Mouse (Mus musculus): ENCODE data around the gene Apom.
"Not testable (repeated sequence)": the region's sequence is repeated elsewhere in the genome, so short reads cannot be mapped to it uniquely, and the experiment has no call there.

Apom gene

DNA sequence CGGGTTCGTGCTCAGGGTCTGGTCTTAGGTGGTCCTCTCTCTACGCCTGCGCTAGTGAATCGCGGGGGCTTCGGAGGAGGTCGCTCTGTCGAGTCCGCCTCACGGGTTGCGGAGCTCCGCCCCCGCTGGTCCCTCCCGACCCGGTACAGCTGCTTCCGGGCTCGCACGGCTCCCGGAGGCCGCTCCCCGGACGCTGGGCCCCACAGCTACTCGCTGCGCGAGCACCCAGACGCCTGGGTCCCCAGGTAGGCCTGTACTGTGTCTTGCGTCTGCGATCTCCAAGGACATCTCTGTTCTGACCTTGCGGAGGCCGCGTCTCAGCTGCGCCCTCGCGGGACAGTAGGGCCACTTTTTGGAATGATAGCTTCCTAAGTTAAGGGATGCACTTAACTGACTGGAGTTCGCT is 5.6 kb downstream of the Apom start, which contains the start of gene D17H6S53E:
Gene D17H6S53E, plus strand, starts transcription at position 168 of the 406 bp plus-strand sequence.
- peak; percentile 74 to 88 for DNase-seq

DNA sequence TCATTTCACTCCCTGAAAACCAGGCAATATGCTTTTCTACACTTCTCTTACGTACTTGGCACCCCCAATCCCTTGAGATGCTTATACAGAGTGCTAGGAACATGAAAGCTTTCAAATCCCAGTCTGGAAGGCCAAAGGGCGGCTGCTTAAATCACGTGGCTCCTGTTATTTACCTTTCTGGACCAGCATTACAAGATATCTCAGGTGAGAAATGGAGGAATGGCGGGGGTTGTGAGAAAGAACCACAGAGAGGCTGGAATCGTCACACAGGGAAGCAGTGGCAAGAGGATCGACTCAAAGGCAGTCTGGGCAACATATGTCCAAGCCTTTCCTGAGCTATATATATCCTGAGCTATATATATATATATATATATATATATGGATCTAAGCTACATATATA is 6.3 kb downstream of the Apom start:
- DNase-seq = peak in 1 of 2 experiments; percentile 17

DNA sequence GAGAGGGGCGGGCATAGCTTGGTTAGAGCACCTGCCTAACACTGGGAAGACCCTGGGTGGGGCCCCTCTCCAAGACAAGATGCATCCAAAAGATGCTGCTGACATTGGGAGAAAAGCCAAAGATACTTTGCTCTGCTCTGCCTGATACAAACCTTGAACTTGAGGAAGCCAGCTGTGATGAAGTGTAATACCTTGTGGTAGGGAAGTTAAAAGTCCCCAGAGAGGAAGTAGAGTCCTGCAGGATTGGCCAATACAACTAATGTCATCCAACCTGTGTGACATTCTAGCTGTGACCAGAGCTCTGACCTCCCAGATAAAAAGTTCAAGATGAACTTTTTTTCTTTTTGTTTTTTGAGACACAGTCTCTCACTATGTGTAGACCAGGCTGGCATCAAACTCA is 6.8 kb downstream of the Apom start:
- no peak for DNase-seq

DNA sequence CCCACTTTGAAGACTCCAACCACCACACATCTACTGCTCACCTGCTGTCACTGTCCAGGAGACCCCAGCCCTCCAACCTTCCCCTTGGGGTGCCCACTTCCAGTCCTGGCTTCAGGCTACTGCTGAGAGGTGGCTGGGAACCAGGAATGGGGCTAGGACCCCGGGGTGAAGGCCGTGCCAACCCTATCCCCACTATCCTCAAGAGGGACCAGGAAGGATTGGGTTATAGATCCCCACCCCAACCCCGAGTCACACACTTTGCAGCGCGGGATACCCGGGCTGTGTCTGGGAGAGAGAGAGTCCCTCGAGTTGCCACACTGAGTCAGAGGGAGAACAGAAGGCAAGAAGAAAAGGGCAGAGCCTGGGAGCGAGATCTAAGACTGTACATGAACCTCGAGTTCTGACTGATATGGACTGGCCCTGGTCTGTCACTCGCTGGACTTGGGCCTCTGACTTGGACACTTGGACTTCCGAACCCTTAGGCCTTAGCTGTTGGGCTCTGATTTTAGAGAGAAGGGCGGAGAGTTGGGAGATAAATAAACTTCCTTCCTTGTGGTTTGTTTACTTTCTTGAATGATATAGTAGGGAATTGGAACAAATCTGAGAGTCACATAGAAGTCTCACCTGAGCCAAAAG is 7.5 kb downstream of the Apom start:
- DNase-seq = peak; percentile 48 to 56

DNA sequence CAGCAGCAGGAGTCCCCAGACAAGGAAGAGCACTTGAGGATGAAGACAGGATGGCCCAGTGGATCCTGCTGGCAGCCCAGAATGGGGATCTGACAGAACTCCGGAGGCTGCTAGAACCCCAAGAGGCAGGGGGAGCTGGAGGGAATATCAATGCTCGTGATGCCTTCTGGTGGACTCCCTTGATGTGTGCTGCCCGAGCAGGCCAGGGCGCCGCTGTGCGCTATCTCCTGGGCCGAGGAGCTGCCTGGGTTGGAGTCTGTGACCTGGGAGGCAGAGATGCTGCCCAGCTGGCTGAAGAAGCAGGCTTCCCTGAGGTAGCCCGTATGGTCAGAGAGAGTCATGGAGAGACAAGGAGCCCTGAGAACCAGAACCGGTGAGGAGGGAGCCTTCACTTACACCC is 8.6 kb downstream of the Apom start:
- DNase-seq = not testable (repeated sequence)

DNA sequence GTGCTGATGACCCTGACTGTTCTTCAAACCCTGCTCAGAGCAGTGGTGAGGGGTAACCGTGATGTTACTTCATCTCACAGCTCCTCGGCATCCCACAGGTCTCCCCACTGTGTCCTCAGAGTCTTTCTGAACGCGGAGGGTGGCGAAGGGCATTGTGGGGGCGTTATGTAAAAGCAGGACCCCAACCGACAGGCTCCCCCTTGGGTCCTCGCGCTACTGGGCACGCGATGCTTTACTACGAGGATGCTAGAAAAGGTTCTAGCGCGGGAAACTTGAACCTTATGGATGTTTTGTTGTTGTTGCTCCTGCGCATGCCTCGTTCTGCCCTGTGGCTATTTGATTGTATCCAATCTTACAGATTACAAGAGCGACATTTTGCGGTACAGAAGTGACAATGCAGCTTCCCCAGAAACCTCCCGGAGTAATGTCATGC is 10.0 kb downstream of the Apom start, which contains the start of gene Csnk2b:
Gene Csnk2b, minus strand, starts transcription at position 183 of the 433 bp plus-strand sequence.
- DNase-seq = peak; percentile 66

DNA sequence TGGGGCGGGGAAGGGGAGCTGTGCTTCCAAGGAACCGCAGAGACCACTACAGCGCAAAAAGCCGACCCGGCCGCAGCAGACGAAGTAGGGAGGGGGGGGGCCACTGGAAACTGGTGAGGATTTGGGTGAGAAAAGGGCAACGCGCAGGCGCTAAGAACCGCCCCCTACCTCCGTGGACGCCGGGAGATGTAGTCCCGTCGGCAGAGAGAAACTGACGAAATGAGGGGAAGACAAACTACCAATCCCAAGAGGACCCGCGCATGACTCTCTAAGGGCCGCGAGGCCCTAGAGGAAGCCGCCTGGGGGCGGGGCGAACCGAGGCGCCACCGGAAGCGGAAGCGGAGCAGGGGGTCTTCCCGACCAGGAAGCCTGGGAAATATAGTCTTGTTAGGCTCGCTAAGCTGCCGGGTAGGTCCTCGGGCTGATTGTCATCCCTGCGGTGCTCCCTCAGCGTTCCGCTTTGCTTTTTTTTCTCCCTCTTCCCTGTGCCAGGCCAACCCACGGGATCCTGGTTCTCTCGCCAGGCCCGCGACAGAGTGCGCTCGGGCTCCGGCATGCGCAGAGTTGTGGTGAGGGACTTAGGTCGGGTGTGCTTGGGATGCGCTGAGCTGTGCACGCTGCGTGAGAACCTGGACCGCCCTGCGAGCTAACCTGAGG is 10.6 kb downstream of the Apom start, which contains the start of gene Gpank1:
Gene Gpank1, plus strand, starts transcription at position 313 of the 657 bp plus-strand sequence.
- peak; percentile 98 to 99 for DNase-seq

DNA sequence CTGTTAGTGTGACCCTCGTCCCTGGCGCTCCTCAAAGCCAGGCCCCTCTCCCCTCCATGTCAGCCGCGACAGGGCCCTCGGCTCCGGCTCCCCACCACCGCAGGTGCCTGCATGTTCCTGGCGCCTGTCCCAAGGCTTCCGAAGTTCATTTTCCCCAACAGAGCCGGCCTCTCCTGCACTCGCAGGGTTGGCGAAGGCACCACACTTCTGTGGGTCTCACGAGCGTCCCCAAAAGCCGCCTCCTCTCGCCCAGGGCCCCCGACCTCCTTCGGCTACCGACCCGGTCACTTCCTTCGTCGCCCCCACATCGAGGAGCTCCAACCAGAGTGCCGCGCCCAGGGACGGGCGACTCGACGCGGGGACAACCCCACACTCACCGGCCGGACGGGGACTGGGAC is 11.1 kb downstream of the Apom start:
- peak; percentile 44 to 78 for DNase-seq

DNA sequence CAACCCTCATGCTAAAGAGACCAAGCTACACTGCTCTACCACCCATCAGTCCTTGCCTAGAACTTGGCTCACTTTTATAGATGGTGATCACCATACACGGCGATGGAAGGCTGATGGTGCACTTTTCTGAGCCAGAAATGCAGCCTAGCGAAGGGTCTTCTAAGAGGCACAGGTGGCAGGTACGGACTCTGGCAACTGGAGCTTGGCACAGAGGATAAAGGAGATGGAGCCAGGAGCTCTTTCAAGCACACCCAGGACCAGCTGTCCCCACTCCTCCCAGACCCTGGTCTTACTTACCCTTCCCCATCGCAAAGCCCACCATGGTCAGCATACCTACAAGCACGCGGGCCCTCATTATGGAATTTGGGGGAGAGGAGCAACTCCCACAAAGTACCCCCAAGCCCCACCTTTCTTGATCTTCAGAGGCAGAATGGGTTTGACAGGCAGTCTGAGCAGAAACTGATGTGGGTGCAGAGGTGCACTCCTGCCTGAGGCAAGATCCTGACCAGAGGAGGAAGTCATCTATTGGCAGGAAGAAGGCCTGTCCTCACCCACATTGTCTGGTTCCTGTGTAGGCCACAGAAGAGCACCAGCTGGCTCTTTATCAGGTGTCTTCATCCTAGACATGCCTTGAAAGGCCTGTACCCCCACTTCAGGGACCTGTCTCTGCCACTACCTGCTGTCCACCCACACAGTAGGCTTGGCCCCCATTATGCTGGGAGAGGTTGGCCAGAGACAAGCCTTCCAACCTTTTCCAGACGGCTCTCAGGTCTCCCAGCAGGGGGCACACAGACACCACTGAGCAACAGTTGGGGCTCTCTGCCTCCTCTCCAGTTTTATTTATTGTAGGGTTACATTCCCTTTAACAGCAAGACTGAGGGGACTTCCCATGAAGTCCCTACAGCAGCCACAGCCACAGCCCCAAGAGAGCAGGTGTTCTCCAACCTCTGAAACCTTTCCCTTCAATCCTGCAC is 16.5 kb downstream of the Apom start, which contains the start of gene Ly6g5b:
Gene Ly6g5b, minus strand, starts transcription at position 383 of the 974 bp plus-strand sequence.
- DNase-seq = peak in 1 of 2 experiments; percentile 70

DNA sequence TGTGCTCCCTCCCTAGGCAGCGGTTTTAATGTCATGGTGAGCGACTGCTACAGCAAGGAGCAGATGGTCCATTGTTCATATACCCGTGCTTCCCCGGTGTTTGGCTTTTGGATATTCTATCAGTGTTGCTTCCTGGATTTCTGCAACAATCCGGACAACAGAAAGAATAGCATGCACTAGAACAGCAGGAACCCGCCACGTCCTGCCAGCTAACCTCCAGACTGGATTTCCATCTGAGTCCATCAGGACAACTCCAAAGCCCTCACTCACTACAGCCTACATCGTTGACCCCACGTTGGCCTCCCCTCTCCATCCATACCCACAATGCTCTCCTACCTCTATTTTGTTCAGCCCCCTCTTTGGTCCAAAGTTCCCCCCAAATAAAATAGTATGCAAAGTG is 20.1 kb downstream of the Apom start:
- DNase-seq = no peak

DNA sequence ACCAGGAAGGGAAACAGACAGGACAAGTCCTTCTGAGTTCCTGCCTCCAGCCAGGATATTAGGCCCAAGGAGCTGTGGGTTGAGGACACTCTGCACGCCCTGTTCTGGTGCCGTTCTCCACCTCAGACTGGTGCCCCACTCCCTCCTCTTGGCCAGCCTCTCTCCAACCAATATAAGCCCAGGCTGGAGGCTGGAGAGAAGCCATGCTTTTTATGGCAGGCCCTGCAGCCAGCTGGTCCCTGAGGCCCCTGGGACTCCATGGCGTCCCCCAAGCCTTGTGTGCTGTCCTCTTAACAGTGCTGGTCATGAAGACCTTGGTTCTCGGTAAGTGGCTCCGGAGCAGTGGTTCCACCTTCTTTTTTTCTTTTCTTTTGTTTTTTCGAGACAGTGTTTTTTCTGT is 23.8 kb downstream of the Apom start, which contains the start of gene Ly6g5c:
Gene Ly6g5c, plus strand, starts transcription at position 183 of the 400 bp plus-strand sequence.
- DNase-seq = no peak

DNA sequence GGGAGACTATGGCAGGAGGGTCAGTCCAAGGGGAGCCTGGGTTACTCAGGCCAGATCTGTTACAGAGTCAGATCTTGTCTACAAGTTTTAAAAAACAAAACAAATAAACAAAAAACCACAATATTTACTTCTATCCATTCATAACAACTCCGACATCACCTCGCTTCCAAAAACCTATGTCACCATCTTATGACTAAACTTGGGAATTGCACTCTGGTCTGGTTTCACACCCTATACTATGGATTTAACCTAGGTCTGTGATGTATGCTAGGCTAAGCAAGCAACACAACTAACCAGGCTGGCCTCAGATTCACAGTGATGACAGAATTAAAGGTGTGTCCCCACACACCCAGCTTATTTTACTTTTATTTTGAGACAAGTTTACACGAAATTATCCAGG is 25.3 kb downstream of the Apom start:
- no peak for DNase-seq

DNA sequence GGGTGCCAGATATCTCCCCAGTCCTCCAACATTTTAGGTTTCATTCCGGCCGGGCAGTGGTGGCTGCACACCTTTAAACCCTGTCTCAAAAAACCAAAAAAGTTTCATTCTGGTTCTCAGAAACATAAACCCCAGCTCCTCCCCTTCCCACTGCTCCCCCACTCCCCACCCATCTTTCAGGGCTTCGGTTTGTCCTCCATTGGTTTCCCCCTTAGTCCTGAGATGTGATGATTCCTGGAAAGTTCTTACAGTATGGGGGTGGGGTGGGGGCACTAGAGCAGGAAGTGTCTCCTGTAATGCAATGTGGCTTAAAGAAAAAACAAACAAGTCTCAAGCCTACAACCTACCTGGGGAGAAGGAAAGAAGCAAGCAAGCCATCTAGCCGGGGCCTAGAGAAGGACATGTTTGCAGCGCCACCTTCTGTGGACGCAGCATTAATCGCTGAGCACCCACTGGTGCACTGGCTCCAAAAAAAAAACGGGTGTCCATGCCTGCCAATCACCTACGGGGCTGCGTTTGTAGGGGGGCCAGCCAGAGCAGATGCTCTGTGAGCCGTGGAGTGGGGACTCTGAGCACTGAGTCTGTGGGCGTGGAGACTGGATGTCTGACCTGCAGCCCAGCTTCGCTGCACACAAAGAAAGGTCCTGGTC is 26.0 kb downstream of the Apom start:
- peak; percentile 55 to 76 for DNase-seq

DNA sequence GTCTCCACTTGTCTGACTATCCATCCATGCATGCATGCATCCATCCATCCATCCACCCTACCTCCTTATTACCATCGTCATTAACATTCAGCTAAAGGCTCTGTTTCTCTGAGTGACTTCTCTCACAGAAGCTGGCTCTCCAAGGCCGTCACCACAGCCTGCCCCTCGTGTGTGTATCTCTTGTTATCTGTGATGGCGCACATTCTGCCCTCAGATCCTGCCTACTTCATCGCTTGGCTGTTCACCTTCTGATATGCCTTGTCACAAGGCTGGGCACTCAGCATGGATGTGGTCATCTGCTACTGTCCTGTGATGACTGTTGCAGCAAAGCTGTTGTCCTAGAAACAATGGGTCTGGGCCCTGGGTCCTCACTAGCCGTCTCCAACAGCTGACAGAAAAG is 27.1 kb downstream of the Apom start:
- DNase-seq = no peak

DNA sequence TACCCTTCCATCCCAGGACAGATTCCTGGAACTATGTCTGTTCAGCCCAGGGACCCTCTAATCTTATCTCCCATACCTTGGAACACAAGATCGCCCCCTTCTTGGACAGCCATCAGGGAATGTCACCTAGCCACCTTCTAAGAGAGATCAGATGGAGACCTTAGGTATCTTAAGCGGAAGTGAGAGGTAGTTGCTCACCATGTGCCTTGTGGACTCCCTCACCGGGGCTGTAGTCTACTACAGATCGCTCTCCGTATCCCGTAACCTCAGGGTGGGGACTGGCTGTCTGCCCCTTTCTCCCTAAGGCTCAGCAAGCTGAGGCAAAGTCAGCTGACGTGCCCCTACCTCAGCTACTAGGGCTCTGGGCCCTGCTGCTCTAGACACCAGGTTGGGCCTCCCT is 27.8 kb downstream of the Apom start:
- no peak for DNase-seq

DNA sequence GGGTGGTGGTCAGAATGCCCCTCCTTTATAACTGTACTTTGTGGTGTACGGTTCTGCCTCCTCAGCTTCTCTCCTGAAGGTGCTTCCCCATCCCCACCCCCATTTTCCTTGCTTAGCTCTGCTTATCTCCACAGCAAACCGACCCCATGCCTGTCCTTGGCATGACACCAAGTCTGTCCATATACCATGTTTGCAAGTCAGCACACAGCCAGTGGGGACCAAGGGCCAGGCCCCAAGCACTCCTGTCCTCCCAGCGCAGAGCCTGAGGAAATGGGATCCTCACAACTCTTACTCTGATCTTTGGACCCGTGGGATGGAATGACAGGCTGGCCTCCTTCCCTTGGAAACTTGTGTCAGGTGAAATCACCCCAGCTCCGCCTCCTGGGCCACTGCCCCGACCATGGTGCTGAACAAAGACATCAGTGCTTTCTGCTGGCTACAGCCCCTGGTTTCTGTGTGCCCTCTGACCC is 28.6 kb downstream of the Apom start:
- peak; percentile 84 to 89 for DNase-seq

DNA sequence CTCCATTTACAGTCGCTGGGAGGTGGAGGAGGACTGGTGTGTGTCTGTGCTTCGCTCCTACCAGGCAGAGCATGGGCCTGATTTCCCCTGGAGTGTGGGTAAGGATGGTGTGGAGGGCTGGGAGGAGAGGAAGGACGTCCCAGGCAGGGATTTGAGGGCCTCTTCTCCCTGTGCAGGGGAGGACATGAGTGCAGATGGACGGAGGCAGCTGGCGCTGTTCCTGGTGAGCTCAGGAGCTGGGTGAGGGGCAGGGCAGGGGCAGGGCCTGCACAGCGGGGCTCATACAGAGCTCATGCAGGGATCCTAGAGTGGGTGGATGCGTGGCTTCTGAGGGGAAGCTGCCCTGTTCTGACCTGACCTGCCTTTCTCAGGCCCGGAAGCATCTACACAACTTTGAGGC is 29.6 kb downstream of the Apom start:
- no peak for DNase-seq

DNA sequence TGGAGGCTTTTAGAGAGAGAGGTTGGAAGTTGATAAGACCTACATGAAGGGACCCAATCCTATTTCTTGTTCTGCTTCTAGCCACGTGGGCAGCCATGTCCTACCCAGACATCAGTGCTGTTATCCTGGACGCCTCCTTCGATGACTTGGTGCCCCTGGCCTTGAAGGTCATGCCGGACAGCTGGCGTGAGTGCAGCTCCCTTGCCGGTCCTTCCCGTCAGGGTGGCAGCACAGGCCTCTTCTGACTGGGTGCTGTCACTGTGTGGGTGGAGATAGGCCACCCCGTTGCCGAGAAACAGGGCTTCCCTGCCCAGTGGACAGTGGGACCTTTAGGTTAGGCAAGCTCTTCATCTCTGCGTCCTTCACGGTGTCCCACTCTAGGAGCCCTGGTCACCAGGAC is 30.7 kb downstream of the Apom start:
- no peak for DNase-seq

DNA sequence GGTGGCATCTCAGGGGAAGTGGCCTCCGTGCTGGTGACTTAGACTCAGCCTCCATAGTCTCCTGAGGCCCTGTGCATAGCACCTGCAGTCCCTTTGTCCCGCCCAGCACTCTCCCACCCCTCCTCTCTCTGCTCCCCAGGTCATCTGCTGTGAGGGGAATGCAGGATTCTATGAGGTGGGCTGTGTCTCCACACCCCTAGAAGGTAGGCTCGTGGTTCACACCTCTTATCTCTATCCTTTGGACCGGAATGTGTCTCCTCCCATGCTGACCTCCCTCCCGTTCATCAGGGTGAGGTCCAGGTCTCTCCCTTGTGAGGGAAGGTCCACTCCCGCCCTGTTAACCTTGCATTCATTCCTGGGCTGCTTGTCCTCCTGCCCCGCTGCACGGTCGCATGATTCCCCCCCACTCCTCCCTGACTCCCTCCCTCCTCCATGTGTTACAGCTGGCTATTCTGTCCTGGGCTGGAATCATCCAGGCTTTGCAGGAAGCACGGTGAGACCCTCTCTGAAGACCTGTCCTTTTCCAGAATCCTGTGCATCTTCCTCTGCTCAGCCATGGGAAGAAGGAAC is 31.6 kb downstream of the Apom start:
- peak; percentile 34 to 56 for DNase-seq

DNA sequence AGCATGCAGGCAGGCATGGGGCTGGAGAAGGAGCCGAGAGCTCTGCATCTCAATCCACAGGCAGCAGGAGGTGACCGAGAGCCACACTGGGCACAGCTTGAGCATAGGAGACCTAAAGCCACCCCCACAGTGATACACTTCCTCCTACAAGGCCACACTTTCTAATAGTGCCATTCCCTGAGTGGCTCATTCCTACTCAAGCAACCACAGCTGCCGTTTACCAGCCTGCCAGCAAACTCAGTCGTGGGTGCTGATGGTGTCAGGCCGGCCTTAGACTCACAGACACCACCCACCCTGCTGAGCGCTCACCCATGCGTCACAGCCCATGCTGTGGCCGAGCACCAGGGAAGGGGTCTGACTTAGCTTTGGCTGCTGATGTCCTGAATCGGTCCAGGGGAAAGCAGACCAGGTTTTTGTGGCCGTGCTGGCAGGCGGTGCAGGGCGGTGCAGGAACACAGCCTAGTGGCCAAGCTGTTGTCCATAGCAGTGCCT is 34.6 kb downstream of the Apom start:
- peak; percentile 18 to 68 for DNase-seq

DNA sequence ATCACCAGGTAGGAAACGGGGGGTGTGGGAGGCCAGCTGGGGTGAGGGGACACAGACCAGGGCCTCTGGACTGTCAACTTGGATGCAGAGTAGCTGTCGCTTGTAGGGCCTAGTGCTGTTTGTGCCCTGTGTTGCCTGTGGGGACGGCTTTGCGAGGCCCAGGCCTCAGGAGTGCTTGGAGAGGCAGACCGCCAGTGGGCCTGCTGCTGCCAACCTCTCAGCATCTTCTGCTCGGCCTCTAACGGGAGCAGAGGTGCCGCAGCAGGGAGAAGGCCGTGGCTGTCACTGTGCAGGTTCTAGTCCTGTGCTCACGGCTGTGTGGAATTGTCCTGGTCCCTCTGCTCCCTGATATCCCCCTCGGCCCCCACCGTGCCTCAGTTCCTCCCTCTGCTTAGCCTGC is 35.3 kb downstream of the Apom start:
- DNase-seq = no peak
